Mouse (Mus musculus): ENCODE data around the gene Catsper4. TPM values are rescaled to one million over a fixed set of nuclear protein-coding genes. Genes with fewer than 3 reads are reported as not detected.

Gene Catsper4
- polyA plus RNA-seq, 1 experiment from 2014 or later: not detected

Other genes starting within 250 kb of the Catsper4 start
- gene Dhdds, start 226.5 kb downstream of the Catsper4 start, polyA plus RNA-seq (2014; fragmentation: Nextera tagmentation; extraction: Ambion mirVana): 41.9 and 46.5 TPM in 2 replicates
- gene Lin28a, start 208.5 kb downstream of the Catsper4 start, polyA plus RNA-seq (2014; fragmentation: Nextera tagmentation; extraction: Ambion mirVana): 1.6 and 2.3 TPM in 2 replicates
- not detected in 2 replicates for gene Zfp683, start 173.5 kb downstream of the Catsper4 start, polyA plus RNA-seq (2014; fragmentation: Nextera tagmentation; extraction: Ambion mirVana)
- 1.9 and 2.5 TPM in 2 replicates for gene Crybg2, start 166.6 kb downstream of the Catsper4 start, polyA plus RNA-seq (2014; fragmentation: Nextera tagmentation; extraction: Ambion mirVana)
- 2.5 and 2.6 TPM in 2 replicates for gene Cd52, start 132.3 kb downstream of the Catsper4 start, polyA plus RNA-seq (2014; fragmentation: Nextera tagmentation; extraction: Ambion mirVana)
- gene Ubxn11, start 124.8 kb downstream of the Catsper4 start, polyA plus RNA-seq (2014; fragmentation: Nextera tagmentation; extraction: Ambion mirVana): 6.6 and 7.0 TPM in 2 replicates
- 264 and 278 TPM in 2 replicates for gene Sh3bgrl3, start 98.6 kb downstream of the Catsper4 start, polyA plus RNA-seq (2014; fragmentation: Nextera tagmentation; extraction: Ambion mirVana)
- gene Cep85, start 40.3 kb downstream of the Catsper4 start, polyA plus RNA-seq (2014; fragmentation: Nextera tagmentation; extraction: Ambion mirVana): 30.1 and 33.8 TPM in 2 replicates
- not detected in 2 replicates for gene Gm7534, start 24.4 kb downstream of the Catsper4 start, polyA plus RNA-seq (2014; fragmentation: Nextera tagmentation; extraction: Ambion mirVana)
- 0.24 and 0.45 TPM in 2 replicates for gene Cnksr1, start 11.0 kb upstream of the Catsper4 start, polyA plus RNA-seq (2014; fragmentation: Nextera tagmentation; extraction: Ambion mirVana)
- 0.64 and 0.77 TPM in 2 replicates for gene E130218I03Rik, start 16.3 kb upstream of the Catsper4 start, polyA plus RNA-seq (2014; fragmentation: Nextera tagmentation; extraction: Ambion mirVana)
- gene Zfp593, start 18.2 kb upstream of the Catsper4 start, polyA plus RNA-seq (2014; fragmentation: Nextera tagmentation; extraction: Ambion mirVana): 17.8 and 18.0 TPM in 2 replicates
- gene Gm30191, start 19.6 kb upstream of the Catsper4 start, polyA plus RNA-seq (2014; fragmentation: Nextera tagmentation; extraction: Ambion mirVana): 0.63 TPM in 1 of 2 replicates, not detected in the other
- gene Grrp1, start 26.7 kb upstream of the Catsper4 start, polyA plus RNA-seq (2014; fragmentation: Nextera tagmentation; extraction: Ambion mirVana): 4.8 and 5.2 TPM in 2 replicates
- 26.7 and 31.2 TPM in 2 replicates for gene Pdik1l, start 60.5 kb upstream of the Catsper4 start, polyA plus RNA-seq (2014; fragmentation: Nextera tagmentation; extraction: Ambion mirVana)
- 0.13 TPM in 1 of 2 replicates, not detected in the other for gene Trim63, start 87.7 kb upstream of the Catsper4 start, polyA plus RNA-seq (2014; fragmentation: Nextera tagmentation; extraction: Ambion mirVana)
- gene Slc30a2, start 115.8 kb upstream of the Catsper4 start, polyA plus RNA-seq (2014; fragmentation: Nextera tagmentation; extraction: Ambion mirVana): not detected in 2 replicates
- gene Extl1, start 156.5 kb upstream of the Catsper4 start, polyA plus RNA-seq (2014; fragmentation: Nextera tagmentation; extraction: Ambion mirVana): 0.15 and 0.71 TPM in 2 replicates
- gene Pafah2, start 168.9 kb upstream of the Catsper4 start, polyA plus RNA-seq (2014; fragmentation: Nextera tagmentation; extraction: Ambion mirVana): 7.2 and 8.8 TPM in 2 replicates
- 3,131 and 3,150 TPM in 2 replicates for gene Stmn1, start 240.9 kb upstream of the Catsper4 start, polyA plus RNA-seq (2014; fragmentation: Nextera tagmentation; extraction: Ambion mirVana)